Mouse (Mus musculus): Measurements from ENCODE around the gene Idi2. TPM values are rescaled to one million over a fixed set of nuclear protein-coding genes. Genes with fewer than 3 reads are reported as not detected.

Idi2 gene
- polyA plus RNA-seq, 1 experiment from 2014 or later: not detected

DNA sequence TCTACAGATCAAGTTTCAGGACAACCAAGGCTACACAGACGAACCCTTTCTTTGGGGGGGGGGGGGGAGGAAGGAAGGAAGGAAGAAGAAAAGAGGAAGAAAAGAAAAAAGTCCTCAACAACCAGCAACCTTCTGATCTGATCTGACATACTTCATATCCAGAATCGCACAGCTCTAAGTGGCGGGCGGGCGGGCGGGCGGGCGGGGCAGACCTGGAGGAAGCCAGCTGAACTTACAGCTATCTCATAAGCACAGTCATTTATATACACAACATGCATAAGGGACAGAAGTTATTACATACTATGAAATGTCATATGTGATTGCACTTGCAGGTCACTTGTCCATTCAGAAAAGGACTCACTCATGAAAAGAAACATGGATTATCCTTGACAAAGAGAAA, 46.8 kb downstream of the Idi2 start:
- Histone ChIP-seq H3K4me3 (replicated peaks) (no peak overlapping the region), H3K4me1 (replicated peaks) (peaks cover 31% of the 10 kb centered on the region), H3K4me2 (peak overlapping the region; percentile 54), H3K9ac (no peak overlapping the region), H3K9me3 (replicated peaks) (no peaks in the 10 kb centered on the region), H3K27me3 (no peaks in the 10 kb centered on the region), H3K36me3 (replicated peaks) (no peaks in the 10 kb centered on the region), H3K27ac (replicated peaks) (peak overlapping the region; percentile 63; the same call in 1 of the 2 replicates)
- peak; percentile 55 for ATAC-seq (ENCODE audit: insufficient read depth)
- 19% methylated on average over 8 of the region's 8 CpGs for WGBS (ENCODE audit: insufficient replicate concordance)

- Histone ChIP-seq H3K27me3 (no peaks in the 10 kb centered on the region), H3K9ac (no peak overlapping the region), H3K27ac (replicated peaks) (no peak overlapping the region), H3K9me3 (replicated peaks) (no peaks in the 10 kb centered on the region), H3K4me2 (no peak overlapping the region), H3K4me1 (replicated peaks) (peaks cover 9% of the 10 kb centered on the region), H3K4me3 (replicated peaks) (no peak overlapping the region), H3K36me3 (replicated peaks) (no peaks in the 10 kb centered on the region)
- no peak for ATAC-seq (ENCODE audit: insufficient read depth)
- WGBS (ENCODE audit: insufficient replicate concordance): 65% methylated on average over 2 of the region's 2 CpGs
These were observed 50.6 kb downstream of the Idi2 start for GRCm38 (mm10) chr13:9003306-9003705.

Small RNA genes lying within 50 kb of the gene (microRNA-seq; reads per million reads assigned to microRNA genes)
- gene Gm22750: not detected

Other genes starting within 250 kb of the Idi2 start
- gene Wdr37, start 81.0 kb upstream of the Idi2 start, polyA plus RNA-seq (2015; fragmentation: Nextera tagmentation; extraction: Ambion mirVana): 7.0 and 7.2 TPM in 2 replicates
- 82.0 and 85.3 TPM in 2 replicates for gene Idi1, start 67.4 kb upstream of the Idi2 start, polyA plus RNA-seq (2015; fragmentation: Nextera tagmentation; extraction: Ambion mirVana)
- gene Gm9745, start 4.6 kb upstream of the Idi2 start, polyA plus RNA-seq (2015; fragmentation: Nextera tagmentation; extraction: Ambion mirVana): not detected in 2 replicates
- gene Gtpbp4, start 43.2 kb downstream of the Idi2 start, polyA plus RNA-seq (2015; fragmentation: Nextera tagmentation; extraction: Ambion mirVana): 34.9 and 35.9 TPM in 2 replicates
- gene Larp4b, start 141.0 kb downstream of the Idi2 start, polyA plus RNA-seq (2015; fragmentation: Nextera tagmentation; extraction: Ambion mirVana): 22.2 and 24.1 TPM in 2 replicates

All from liver, embryonic 15.5 days (tissue).